Mouse (Mus musculus) layer of hippocampus, adult 9-10 months (tissue): ENCODE results near the gene Cep128.
"Not testable (repeated sequence)": the region's sequence is repeated elsewhere in the genome, so short reads cannot be mapped to it uniquely, and the experiment has no call there.

Experiments
- DNase-seq: peaks from one replicate; pipeline ENCODE4 v3.0.0; 2022; ENCODE audit warnings: low spot score

Cep128 gene

GRCm38 (mm10) chr12:91059704-91060318 lies 324.4 kb downstream of the Cep128 start:
- DNase-seq = no peak

GRCm38 (mm10) chr12:91056885-91057284 lies 327.3 kb downstream of the Cep128 start:
- no peak for DNase-seq

- DNase-seq = no peak
Measured at GRCm38 (mm10) chr12:91052301-91052700, 331.9 kb downstream of the Cep128 start.

DNA sequence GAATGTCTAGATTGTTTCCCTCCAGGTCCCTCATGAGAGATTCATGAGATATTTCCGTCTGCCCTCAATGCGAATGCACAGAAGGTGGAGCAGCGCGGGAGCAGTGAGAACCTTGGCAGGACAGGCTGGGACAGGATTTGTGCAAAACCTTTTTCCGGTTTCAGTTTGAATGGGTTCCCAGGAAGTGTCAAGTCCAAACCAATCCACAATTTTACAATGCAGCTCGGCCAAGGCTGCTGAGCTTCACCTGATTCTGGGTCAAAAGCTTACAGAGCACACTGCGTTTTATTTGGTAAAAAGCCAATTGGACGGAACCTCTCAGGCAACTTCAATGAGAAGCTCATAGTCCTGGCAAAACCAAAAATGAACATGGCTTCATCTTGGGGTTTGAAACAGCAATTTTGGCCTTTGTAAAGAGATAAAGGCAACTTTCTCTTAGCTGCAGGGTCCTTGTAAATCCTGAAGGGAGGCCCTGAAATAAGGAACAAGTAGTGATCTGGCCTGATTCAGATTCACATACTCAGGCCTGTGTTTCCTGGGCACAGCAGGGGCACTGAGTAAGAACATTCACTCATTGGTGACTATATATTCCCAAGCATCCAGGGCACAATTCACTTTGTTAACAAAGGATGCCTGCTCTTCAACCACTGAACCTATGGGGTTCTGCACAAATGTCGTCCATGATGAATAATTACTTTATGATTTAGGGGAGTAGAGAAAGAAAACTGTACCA lies 333.4 kb downstream of the Cep128 start:
- DNase-seq = no peak

DNA sequence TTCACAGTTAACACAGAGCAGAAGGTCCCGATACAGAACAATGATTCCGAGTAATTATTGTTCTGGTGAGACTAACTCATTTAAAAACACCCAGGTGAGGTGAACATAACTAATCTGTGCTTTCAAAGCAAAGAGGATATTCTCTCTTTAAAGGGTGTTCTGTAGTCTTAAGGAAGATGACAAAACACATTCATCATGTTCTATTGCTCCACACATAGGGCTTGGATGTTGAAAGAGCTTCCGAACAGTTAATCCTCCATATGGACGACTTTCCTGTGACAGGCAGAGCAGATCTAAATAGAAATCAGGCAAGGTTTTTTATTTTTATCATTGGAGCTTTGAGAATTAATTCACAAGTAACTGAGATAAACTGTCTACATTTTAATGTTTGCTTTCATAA lies 342.8 kb downstream of the Cep128 start:
- no peak for DNase-seq

DNA sequence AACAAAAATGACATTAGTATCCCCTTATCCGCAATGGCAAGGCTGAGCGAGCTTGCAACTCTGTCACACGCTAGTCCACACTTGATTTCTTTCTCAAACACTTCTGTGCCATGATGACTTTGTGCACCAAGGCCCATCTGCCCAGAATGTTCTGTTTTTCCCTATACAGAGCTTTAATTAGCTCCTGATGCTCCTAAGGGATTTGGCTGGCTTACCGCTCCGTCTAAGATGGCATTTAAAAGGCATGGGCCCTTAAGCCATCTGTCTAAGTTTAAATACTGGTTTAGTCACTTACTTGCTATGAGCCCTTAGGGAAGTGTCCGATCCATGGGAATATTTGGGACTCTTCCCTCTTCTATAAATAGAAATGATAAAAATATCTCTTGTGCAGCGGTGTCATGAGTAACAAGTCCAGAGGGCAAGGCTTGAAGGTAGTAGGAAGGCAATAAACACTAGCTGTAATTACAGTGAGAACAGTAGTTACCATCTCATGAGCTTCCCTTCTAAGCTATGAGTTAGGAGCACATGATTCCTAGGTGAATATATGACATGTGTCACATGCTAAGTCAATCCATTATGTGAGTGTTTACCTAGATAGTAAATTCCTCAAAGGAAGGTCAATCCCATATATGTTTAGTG lies 343.8 kb downstream of the Cep128 start:
- no peak for DNase-seq

- no peak for DNase-seq
Measured at GRCm38 (mm10) chr12:91029116-91029515, 355.1 kb downstream of the Cep128 start.

- DNase-seq = no peak
Measured at GRCm38 (mm10) chr12:91027681-91028080, 356.5 kb downstream of the Cep128 start.

DNA sequence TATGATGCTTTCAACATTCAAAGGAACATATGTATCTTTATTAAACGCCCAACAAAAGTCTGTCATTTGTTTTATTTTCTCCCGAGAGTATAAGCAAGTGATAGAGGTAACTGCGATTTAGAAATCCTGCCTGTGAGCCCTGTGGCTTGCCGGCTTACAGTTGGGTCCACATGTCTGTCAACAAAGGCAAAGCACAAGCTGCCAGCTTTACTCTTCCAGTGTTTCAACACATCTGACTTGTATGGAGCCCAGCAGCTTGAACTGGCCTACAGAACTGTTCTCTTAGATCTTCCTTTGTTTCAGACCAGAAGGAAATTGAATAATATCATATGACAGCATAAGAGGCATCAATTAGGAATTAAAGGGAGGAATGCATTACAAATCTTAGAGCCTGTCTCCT lies 357.1 kb downstream of the Cep128 start:
- no peak for DNase-seq

GRCm38 (mm10) chr12:91015075-91015474 lies 369.1 kb downstream of the Cep128 start:
- no peak for DNase-seq

- no peak for DNase-seq
Measured at GRCm38 (mm10) chr12:91013043-91013442, 371.2 kb downstream of the Cep128 start.

GRCm38 (mm10) chr12:91012184-91012583 lies 372.0 kb downstream of the Cep128 start:
- no peak for DNase-seq

DNA sequence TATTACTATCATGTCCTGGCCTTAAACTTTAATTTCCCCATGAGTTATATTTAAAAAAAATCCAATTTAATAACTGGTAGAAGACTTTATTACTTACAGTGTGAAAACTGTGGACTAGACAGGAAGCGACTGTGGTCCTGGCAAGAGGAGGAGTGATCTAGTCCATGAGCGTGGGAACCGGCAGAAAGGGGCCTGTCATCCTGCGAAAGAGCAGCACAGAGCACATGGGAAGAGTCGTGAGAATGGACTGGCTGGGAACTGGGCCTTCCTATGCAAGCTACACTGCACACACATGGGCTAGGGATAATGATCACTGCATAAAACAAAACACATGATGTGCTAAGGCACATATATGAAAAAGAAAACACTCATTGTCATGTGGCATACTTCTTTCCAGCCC lies 375.5 kb downstream of the Cep128 start:
- DNase-seq = no peak

- no peak for DNase-seq
Measured at GRCm38 (mm10) chr12:91008170-91008569, 376.0 kb downstream of the Cep128 start.

GRCm38 (mm10) chr12:90997539-90997938 lies 386.7 kb downstream of the Cep128 start:
- no peak for DNase-seq

DNA sequence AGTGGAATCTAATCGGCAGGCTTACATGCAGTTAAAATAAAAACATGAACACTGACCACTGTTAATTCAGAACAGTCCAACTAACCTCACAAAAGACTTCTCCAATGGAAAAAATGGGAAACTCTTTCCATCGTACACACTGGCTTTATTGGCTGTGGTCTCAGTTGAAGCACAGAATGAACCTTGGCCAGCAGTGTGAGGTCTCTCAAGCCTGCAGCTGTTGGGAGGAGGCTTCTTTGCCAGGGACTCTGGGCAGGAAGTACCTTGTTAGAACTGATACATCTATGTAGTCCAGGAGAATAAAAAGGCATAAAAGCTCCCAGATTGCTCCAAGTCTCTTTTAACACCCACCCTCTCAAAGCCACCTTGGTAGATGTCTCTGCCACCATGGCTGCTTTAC lies 390.9 kb downstream of the Cep128 start:
- DNase-seq = no peak

DNA sequence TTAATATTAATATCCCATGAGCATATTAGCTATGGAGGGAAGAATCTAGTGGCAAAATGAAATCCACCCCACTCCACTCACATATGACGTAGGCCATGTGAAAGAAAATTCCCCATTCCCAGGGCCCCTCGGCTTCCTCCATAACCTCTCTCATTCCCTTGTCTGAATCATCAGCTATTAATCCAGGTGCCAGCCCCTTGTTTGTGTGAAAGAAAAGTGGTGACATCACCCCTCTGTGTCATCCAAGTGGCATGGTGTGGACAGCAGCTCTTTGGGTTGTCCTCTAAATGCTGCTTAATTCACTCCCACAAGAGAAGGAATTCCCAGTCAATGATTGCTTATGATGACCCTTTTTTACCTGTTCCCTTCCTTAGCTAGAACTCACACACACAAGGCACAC lies 396.4 kb downstream of the Cep128 start:
- no peak for DNase-seq

- DNase-seq = no peak
Measured at GRCm38 (mm10) chr12:90987259-90987658, 396.9 kb downstream of the Cep128 start.

DNA sequence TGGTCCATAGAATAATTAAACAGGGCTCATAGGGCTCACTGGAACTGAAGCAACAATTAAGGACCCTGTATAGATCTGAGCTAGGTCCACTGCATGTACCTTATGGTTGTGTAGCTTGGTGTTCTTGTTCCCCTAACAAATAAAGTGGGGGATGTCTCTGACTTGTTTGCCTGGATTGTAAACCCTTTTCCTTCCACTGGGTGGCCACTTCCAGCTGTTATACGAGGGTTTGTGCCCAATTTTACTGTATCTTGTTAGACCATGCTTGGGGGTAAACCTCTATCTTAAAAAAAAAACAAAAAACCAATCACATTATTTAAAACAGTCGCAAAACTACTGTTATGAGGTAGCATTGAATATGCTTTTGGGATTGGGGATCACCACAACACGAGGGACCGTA lies 402.2 kb downstream of the Cep128 start:
- no peak for DNase-seq

DNA sequence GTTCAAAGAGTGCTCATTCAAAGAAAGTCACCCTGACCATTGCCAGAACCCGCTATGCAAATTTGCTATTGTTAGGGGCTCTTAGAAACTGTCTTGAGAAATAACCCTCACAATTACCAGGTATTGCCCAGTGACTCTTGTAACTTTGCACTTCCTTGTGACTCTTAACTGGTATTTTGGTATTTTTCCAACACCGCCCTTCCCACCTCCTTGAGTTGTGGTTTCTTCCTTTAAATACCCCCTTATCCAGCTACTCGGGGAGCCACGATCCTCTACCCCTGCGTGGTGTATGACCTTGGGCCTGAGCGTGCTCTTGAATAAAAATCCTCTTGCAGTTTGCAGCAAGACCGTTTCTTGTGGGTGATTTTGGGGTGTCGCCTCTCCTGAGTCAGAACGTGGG lies 407.8 kb downstream of the Cep128 start:
- DNase-seq = not testable (repeated sequence)

DNA sequence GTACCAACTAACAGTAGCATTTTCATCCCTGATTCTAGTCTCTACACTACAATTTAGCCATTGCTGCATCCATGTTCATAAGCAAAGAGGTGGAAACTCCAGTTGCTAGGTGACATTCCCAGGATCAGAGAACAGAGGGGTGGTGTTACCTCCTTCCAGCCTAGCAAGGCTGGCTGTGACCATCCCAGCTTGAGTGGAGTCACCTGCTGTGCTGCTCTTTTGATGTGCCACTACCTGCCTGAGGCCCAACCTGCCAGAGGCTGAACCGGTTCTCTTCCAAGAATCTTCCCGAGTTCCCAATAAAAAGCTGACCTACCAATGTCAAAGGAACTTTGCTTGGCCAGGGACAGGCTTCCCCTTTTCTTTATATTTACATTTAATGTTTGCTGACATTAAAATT lies 408.8 kb downstream of the Cep128 start:
- DNase-seq = no peak

DNA sequence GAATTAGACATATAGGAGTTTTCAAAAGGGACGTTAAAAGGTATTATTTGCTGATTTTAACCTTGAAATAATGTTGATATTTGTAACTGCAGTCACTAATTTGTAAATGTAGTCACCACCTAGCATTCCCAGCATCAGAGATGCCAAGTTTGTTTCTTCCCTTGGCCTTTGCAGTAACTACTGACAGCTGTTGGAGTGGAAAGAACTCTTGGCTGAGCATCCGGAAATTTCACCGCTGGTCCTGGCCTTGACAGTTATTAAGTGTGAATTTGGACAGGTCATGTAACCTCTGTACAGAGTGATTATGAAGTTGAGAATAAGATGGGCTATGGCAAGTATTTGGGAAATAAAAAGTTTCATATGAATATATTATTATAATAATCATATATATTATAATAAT lies 413.1 kb downstream of the Cep128 start:
- DNase-seq = no peak

DNA sequence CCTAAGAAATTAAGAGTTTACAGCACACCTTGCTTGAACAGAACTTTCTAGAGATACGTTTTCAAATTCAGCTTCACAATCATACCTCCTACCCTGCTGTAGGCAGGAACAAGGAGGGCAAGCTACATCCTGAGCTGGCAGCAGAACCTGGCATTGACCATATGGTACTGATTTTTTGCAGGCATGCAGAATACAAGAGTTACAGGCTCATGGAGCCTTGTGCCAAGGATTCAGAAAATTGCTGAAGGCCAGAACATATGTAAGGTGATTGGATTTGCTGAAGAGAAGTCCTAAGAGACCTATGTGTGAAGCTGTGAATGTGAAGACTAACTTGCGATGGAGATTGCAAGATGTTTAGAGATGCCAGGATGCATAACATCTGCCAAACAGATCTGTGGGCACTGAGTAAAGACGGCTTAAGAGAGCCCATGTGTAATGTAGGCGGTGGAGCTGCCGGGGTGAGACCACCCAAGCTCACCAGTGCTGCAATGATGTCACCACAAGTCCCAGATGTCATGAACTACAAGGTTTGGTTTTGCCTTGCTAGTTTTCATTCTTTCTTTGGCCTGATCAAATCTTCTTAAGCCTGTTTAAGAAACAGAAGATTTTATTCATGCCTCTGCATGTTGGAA lies 422.7 kb downstream of the Cep128 start:
- DNase-seq = no peak
